Mouse (Mus musculus): ENCODE data around the gene Pou2f3. TPM values are rescaled to one million over a fixed set of nuclear protein-coding genes. Genes with fewer than 3 reads are reported as not detected.

The Pou2f3 gene
- total and polyA plus RNA-seq, 3 experiments, result not detected

DNA sequence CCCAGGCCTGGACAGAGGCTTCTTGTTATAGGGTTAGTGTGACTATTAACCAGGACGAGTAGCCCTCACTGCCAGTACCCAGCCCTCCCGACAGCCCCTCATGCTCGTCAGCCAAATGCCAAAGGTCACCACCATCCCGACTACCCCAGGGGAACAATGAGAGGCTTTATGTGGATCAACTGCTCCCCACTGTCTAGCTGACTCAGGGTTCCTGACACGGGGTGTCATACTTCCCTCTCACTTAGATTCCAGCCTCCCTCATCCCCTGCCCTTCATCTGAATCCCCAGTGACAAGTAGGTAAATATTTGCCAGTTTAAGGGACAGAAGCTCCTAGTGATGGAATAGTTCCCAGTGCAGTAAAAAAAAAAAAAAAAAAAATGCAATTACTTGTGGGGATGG, 22.1 kb upstream of the Pou2f3 start:
- TF ChIP-seq ZMIZ1 (IDR thresholded peaks at IDR 0.05; ENCODE audit: low read depth, low read length) (no peak), MYB (IDR thresholded peaks at IDR 0.05; ENCODE audit: low read depth, low read length) (no peak), MAX (IDR thresholded peaks at IDR 0.05; ENCODE audit: low read length) (no peak), SMC3 (IDR thresholded peaks at IDR 0.05; ENCODE audit: low read depth, low read length) (no peak), TBP (IDR thresholded peaks at IDR 0.05; ENCODE audit: low read depth, low read length) (no peak), GATA1 (IDR thresholded peaks at IDR 0.05; ENCODE audit: low read depth, low read length) (no peak), ETS1 (IDR thresholded peaks at IDR 0.05; ENCODE audit: low read depth, low read length) (no peak), CHD1 (IDR thresholded peaks at IDR 0.05; ENCODE audit: low read depth, low read length) (no peak), UBTF (IDR thresholded peaks at IDR 0.05; ENCODE audit: borderline replicate concordance, insufficient read depth, low read depth, low read length) (no peak), POLR2AphosphoS2 (IDR thresholded peaks at IDR 0.05; ENCODE audit: low read length) (no peak), MXI1 (IDR thresholded peaks at IDR 0.05; ENCODE audit: low read depth, low read length) (no peak)
- Histone ChIP-seq H3K9me3 (replicated peaks; ENCODE audit: insufficient read depth, low read length) (no peaks in the 10 kb centered on the region), H3K36me3 (ENCODE audit: control insufficient read depth in 1 of 2, insufficient read depth in 2 of 2, low read length in 2 of 2) (peaks cover 0 to 55% of the 10 kb centered on the region in 2 experiments), H3K27ac (ENCODE audit: control insufficient read depth, low read depth, low read length) (no peak overlapping the region), H3K4me3 (ENCODE audit: control insufficient read depth in 1 of 2, insufficient read depth in 1 of 2, low read depth in 2 of 2, low read length in 2 of 2) (no peak overlapping the region), H3K4me1 (ENCODE audit: control insufficient read depth in 1 of 2, insufficient read depth in 2 of 2, low read length in 2 of 2) (peaks cover 12 to 63% of the 10 kb centered on the region in 2 experiments), H3K27me3 (ENCODE audit: control insufficient read depth in 1 of 2, insufficient read depth in 2 of 2, low read length in 2 of 2) (no peaks in the 10 kb centered on the region), H3K79me2 (ENCODE audit: control insufficient read depth, insufficient read depth, low read length, poor library complexity) (peaks cover 51% of the 10 kb centered on the region), H3K9ac (ENCODE audit: control insufficient read depth, low read depth, low read length, poor library complexity, severe bottlenecking) (no peak overlapping the region)
- DNase-seq (ENCODE audit: low read depth, low spot score), result no peak

DNA sequence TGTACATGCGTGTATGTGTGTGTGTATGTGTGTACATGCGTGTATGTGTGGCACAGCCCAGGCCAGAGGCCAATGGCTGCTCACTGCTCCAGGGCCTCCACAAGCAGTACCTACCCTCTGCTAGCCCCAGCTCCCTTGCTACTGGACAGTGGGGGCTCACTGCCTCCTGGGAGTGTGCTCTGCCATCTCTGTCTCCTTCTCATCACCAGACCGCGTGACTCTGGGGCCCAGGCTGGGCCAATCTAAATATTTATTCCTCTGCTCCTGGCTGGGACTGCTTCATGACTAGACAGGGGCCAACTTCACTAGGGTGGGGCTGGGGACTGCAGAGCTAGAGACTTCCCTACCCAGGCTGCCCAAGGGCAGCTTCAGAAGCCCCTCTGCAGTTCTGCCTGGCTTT, 21.6 kb upstream of the Pou2f3 start:
- TF ChIP-seq POLR2AphosphoS2 (IDR thresholded peaks at IDR 0.05; ENCODE audit: low read length) (no peak), CTCF (IDR thresholded peaks at IDR 0.05 in 2 of 3, conservative IDR thresholded peaks at IDR 0.05 in 1 of 3; ENCODE audit: control insufficient read depth in 1 of 3, insufficient read depth in 1 of 3, low read depth in 2 of 3, low read length in 3 of 3, poor library complexity in 1 of 3, severe bottlenecking in 1 of 3) (no peak), MAFK (IDR thresholded peaks at IDR 0.05; ENCODE audit: borderline replicate concordance, low read depth, low read length) (no peak), RAD21 (IDR thresholded peaks at IDR 0.05; ENCODE audit: low read depth, low read length) (no peak), TCF12 (IDR thresholded peaks at IDR 0.05; ENCODE audit: low read depth, low read length) (no peak), TBP (IDR thresholded peaks at IDR 0.05; ENCODE audit: low read depth, low read length) (no peak), GATA1 (IDR thresholded peaks at IDR 0.05; ENCODE audit: low read depth, low read length) (no peak), SMC3 (IDR thresholded peaks at IDR 0.05; ENCODE audit: low read depth, low read length) (no peak), POLR2AphosphoS5 (IDR thresholded peaks at IDR 0.05; ENCODE audit: borderline replicate concordance, low read depth, low read length) (no peak), KAT2A (conservative IDR thresholded peaks at IDR 0.05; ENCODE audit: low read depth, low read length) (no peak), MYC (IDR thresholded peaks at IDR 0.05; ENCODE audit: low read depth, low read length) (no peak), EP300 (IDR thresholded peaks at IDR 0.05; ENCODE audit: low read depth in 1 of 2, low read length in 2 of 2) (no peak), BHLHE40 (IDR thresholded peaks at IDR 0.05; ENCODE audit: borderline replicate concordance, low read depth, low read length) (no peak)
- no peak overlapping the region for H3K27ac ChIP-seq (ENCODE audit: control insufficient read depth, low read depth, low read length)
- no peaks in the 10 kb centered on the region for H3K9me3 ChIP-seq (replicated peaks; ENCODE audit: insufficient read depth, low read length)
- no peak for DNase-seq (ENCODE audit: low read depth, low spot score)
- no peak overlapping the region for H3K4me3 ChIP-seq (ENCODE audit: control insufficient read depth in 1 of 2, insufficient read depth in 1 of 2, low read depth in 2 of 2, low read length in 2 of 2)
- no peak overlapping the region for H3K9ac ChIP-seq (ENCODE audit: control insufficient read depth, low read depth, low read length, poor library complexity, severe bottlenecking)
- peaks cover 50% of the 10 kb centered on the region for H3K79me2 ChIP-seq (ENCODE audit: control insufficient read depth, insufficient read depth, low read length, poor library complexity)
- peaks cover 12 to 63% of the 10 kb centered on the region in 2 experiments for H3K4me1 ChIP-seq (ENCODE audit: control insufficient read depth in 1 of 2, insufficient read depth in 2 of 2, low read length in 2 of 2)
- H3K36me3 ChIP-seq (ENCODE audit: control insufficient read depth in 1 of 2, insufficient read depth in 2 of 2, low read length in 2 of 2), result peaks cover 0 to 50% of the 10 kb centered on the region in 2 experiments
- H3K27me3 ChIP-seq (ENCODE audit: control insufficient read depth in 1 of 2, insufficient read depth in 2 of 2, low read length in 2 of 2), result no peaks in the 10 kb centered on the region

All from MEL (cell line).